Mouse (Mus musculus): ENCODE results near the gene Mapt. TPM values are rescaled to one million over a fixed set of nuclear protein-coding genes. Genes with fewer than 3 reads are reported as not detected.

Gene Mapt
- total and polyA plus RNA-seq, 2 experiments from 2014 or later: 673 to 1,377 TPM

GRCm38 (mm10) chr11:104315703-104316102, 84.5 kb downstream of the Mapt start:
- Histone ChIP-seq H3K9me3 (ENCODE audit: low read length) (no peaks in the 10 kb centered on the region), H3K9ac (replicated peaks; ENCODE audit: low read length, poor library complexity, severe bottlenecking) (no peak overlapping the region), H3K27ac (ENCODE audit: low read depth, low read length) (no peak overlapping the region), H3K4me1 (ENCODE audit: insufficient read depth, low read length) (peaks cover 3% of the 10 kb centered on the region; the same call in 1 of the 2 replicates), H3K36me3 (ENCODE audit: insufficient read depth, low read length) (peaks cover 26% of the 10 kb centered on the region), H3K27me3 (ENCODE audit: insufficient read depth, low read length) (no peaks in the 10 kb centered on the region), H3K4me3 (ENCODE audit: low read depth, low read length) (no peak overlapping the region), H3K4me2 (ENCODE audit: low read depth, low read length, poor library complexity, severe bottlenecking) (no peak overlapping the region)
- WGBS: 5% methylated on average over 6 of the region's 6 CpGs
- DNase-seq (ENCODE audit: low spot score) (peak; percentile 87), ATAC-seq (ENCODE audit: low FRiP score) (no peak)
- peak; percentile 95 for TF ChIP-seq CTCF (IDR thresholded peaks at IDR 0.05)

DNA sequence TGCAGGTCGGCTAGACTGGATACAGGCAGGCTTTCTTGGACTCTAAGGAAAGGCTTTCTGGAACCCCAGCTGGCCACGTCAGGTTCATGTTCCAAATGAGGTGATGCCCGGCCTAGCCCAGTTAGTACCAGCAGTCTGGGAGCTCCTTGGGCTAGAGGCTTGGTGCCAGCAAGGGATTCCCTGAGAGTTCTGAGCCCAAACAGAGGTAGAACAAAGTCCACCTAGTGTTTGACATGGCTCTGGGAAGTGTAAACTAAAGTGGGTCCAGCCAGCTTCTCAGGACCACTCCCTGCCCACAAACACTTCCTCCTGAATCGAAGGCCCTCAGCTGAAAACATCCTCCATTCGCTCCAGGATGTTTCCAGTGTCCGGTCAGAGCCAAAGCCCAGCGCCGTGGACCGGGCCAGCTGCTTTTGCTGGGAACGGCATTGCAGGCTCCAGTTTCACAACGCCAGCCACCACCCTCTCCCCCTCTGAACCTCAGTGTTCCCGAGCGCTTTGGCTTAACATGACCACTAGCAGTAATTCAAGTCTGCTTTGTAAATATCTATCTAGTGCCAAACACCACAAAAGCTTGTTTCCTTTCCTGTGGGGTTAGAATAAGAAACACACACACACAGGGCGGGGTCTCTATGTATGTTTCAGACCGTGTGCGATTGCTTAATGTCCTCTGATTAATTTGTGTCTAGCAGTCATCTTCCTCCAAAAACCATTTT, 85.7 kb downstream of the Mapt start:
- TF ChIP-seq CTCF (IDR thresholded peaks at IDR 0.05): no peak
- WGBS: 68% methylated on average over 16 of the region's 16 CpGs
- no peak overlapping the region for H3K4me3 ChIP-seq (ENCODE audit: low read depth, low read length)
- DNase-seq (ENCODE audit: low spot score) (no peak), ATAC-seq (ENCODE audit: low FRiP score) (no peak)
- no peaks in the 10 kb centered on the region for H3K27me3 ChIP-seq (ENCODE audit: insufficient read depth, low read length)
- H3K9me3 ChIP-seq (ENCODE audit: low read length): no peaks in the 10 kb centered on the region
- no peak overlapping the region for H3K9ac ChIP-seq (replicated peaks; ENCODE audit: low read length, poor library complexity, severe bottlenecking)
- H3K4me2 ChIP-seq (ENCODE audit: low read depth, low read length, poor library complexity, severe bottlenecking): no peak overlapping the region
- H3K4me1 ChIP-seq (ENCODE audit: insufficient read depth, low read length): peaks cover 3% of the 10 kb centered on the region; the same call in 1 of the 2 replicates
- no peak overlapping the region for H3K27ac ChIP-seq (ENCODE audit: low read depth, low read length)
- H3K36me3 ChIP-seq (ENCODE audit: insufficient read depth, low read length): peaks cover 27% of the 10 kb centered on the region

DNA sequence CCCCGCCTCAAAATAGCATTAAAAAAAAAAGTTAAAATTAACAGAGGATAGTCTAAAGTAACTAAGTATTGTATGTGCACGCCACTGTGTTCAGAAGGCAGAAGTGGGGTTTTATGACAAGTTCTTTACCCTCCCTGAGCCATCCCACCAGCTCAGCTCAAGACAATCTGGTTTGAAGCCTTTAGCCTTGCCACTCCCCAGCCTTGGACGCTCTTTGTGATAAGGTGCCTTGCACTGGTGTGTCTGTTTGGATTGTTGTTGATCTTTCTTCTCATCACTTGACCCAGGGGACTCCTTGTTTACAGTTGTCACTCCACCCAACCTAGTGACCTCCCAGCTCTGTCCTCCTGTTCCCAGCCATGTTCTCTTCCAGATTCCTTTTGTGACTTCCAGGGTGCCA, 86.4 kb downstream of the Mapt start:
- ATAC-seq (ENCODE audit: low FRiP score): no peak
- Histone ChIP-seq H3K36me3 (ENCODE audit: insufficient read depth, low read length) (peaks cover 31% of the 10 kb centered on the region), H3K4me3 (ENCODE audit: low read depth, low read length) (no peak overlapping the region), H3K9me3 (ENCODE audit: low read length) (no peaks in the 10 kb centered on the region), H3K27me3 (ENCODE audit: insufficient read depth, low read length) (no peaks in the 10 kb centered on the region), H3K4me1 (ENCODE audit: insufficient read depth, low read length) (peaks cover 3% of the 10 kb centered on the region; the same call in 1 of the 2 replicates), H3K27ac (ENCODE audit: low read depth, low read length) (no peak overlapping the region), H3K4me2 (ENCODE audit: low read depth, low read length, poor library complexity, severe bottlenecking) (no peak overlapping the region), H3K9ac (replicated peaks; ENCODE audit: low read length, poor library complexity, severe bottlenecking) (no peak overlapping the region)
- WGBS: 92% methylated on average over 3 of the region's 3 CpGs
- TF ChIP-seq CTCF (IDR thresholded peaks at IDR 0.05): no peak
- no peak for DNase-seq (ENCODE audit: low spot score)

DNA sequence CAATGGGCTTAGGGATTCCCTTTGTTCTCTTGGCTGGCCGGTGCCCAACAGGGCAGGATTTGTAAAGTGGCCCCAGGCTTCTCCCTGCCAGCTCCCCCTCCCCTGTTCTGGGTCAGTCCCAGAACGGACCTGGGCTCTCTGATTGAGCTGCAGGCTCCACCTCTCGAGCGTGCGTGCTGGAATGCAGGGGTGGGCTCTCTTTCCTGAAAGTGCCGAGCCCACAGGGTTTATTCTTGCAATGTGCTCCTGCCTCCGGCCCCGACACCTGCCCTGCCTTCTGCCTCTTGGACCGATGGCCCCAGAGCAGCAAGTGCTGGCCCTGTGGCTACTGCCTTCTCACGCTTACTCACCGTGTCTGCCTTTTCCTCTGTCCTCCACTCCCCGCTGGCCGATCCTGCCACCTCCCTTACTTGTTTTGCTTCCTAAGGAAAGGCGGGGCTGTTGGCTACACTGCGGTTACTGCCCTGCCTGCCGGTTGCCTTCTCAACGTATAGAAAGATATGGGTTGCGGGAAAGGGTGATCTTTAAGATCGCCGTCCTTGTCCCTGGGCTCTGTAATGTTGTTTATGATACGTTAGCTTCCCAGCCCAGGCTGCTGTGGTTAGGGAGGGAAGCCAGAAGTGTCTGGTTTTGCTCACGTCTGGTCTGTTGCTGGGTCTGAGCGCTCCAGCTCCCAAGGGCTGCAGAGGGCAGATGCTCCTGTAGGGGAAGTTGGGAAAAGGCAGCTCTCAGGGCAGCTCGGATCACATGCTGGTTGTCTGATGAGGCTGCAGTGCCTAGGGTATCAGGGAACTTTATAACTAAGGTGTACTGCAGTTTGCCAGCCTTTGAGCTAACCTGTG, 88.0 kb downstream of the Mapt start:
- ATAC-seq (ENCODE audit: low FRiP score) (0 out of 2 replicates have a peak, but pooled peaks have one; percentile 35), DNase-seq (ENCODE audit: low spot score) (peak; percentile 57)
- Histone ChIP-seq H3K27me3 (ENCODE audit: insufficient read depth, low read length) (no peaks in the 10 kb centered on the region), H3K4me3 (ENCODE audit: low read depth, low read length) (no peak overlapping the region; the same call in 1 of the 2 replicates), H3K9me3 (ENCODE audit: low read length) (no peaks in the 10 kb centered on the region), H3K4me2 (ENCODE audit: low read depth, low read length, poor library complexity, severe bottlenecking) (peak overlapping the region; percentile 44), H3K36me3 (ENCODE audit: insufficient read depth, low read length) (peaks cover 20% of the 10 kb centered on the region), H3K4me1 (ENCODE audit: insufficient read depth, low read length) (peaks cover 3% of the 10 kb centered on the region; the same call in 1 of the 2 replicates), H3K9ac (replicated peaks; ENCODE audit: low read length, poor library complexity, severe bottlenecking) (no peak overlapping the region; the same call in 1 of the 2 replicates), H3K27ac (ENCODE audit: low read depth, low read length) (peak overlapping the region; percentile 51)
- WGBS: 5% methylated on average over 24 of the region's 24 CpGs
- TF ChIP-seq CTCF (IDR thresholded peaks at IDR 0.05): no peak; the same call in 1 of the 2 replicates

- H3K4me3 ChIP-seq (ENCODE audit: low read depth, low read length): no peak overlapping the region
- DNase-seq (ENCODE audit: low spot score) (no peak), ATAC-seq (ENCODE audit: low FRiP score) (no peak)
- no peaks in the 10 kb centered on the region for H3K9me3 ChIP-seq (ENCODE audit: low read length)
- no peaks in the 10 kb centered on the region for H3K27me3 ChIP-seq (ENCODE audit: insufficient read depth, low read length)
- 51% methylated on average over 5 of the region's 5 CpGs for WGBS
- no peak overlapping the region for H3K9ac ChIP-seq (replicated peaks; ENCODE audit: low read length, poor library complexity, severe bottlenecking)
- H3K4me2 ChIP-seq (ENCODE audit: low read depth, low read length, poor library complexity, severe bottlenecking): no peak overlapping the region
- peak overlapping the region; percentile 4; the same call in 1 of the 2 replicates for H3K27ac ChIP-seq (ENCODE audit: low read depth, low read length)
- H3K4me1 ChIP-seq (ENCODE audit: insufficient read depth, low read length): peaks cover 3% of the 10 kb centered on the region; the same call in 1 of the 2 replicates
- peaks cover 20% of the 10 kb centered on the region for H3K36me3 ChIP-seq (ENCODE audit: insufficient read depth, low read length)
- no peak for TF ChIP-seq CTCF (IDR thresholded peaks at IDR 0.05)
These were observed 89.3 kb downstream of the Mapt start for GRCm38 (mm10) chr11:104320511-104320910.

Data from midbrain, postnatal 0 days (tissue).